ENCODE assay signal across 5 mouse cellular contexts in genomic region chr1:64817709-64818108, GRCm38 (mm10).
"Had no signal": no experiment of that assay in that cellular context is flagged by ENCODE, and none has a peak within 500 bp of the region (broad histone marks: within the 10 kb centered on the region; RNA-seq: fewer than 3 reads in every experiment).

No protein-coding gene starts in this region.

- DNase-seq: kidney, postnatal 36 days; left cerebral cortex, postnatal 4 days; lung, adult 18-20 months; right cerebral cortex, postnatal 25 days; thymus, postnatal 4 days had no signal
